Mouse (Mus musculus) ES-E14 (cell line): ENCODE measurements around the gene Dnm1. TPM values are rescaled to one million over a fixed set of nuclear protein-coding genes. Genes with fewer than 3 reads are reported as not detected.
"Not testable (repeated sequence)": the region's sequence is repeated elsewhere in the genome, so short reads cannot be mapped to it uniquely, and the experiment has no call there.

Experiments
- DNase-seq: peaks from one replicate; pipeline ENCODE4 v3.0.0-alpha.2; 2013; ENCODE audit warnings: low read depth, low spot score
- H3K27ac ChIP-seq: 2 replicates; pipeline ENCODE4 v1.5.1; 2012; ENCODE audit warnings: low read depth, mild to moderate bottlenecking, low read length, moderate library complexity, mixed read lengths; ENCODE audit not compliant: poor library complexity, insufficient read depth, severe bottlenecking
- H3K36me3 ChIP-seq: 2 replicates; pipeline ENCODE4 v1.6.1; 2012; ENCODE audit warnings: mild to moderate bottlenecking, low read length, moderate library complexity, mixed read lengths; ENCODE audit not compliant: control insufficient read depth, poor library complexity, insufficient read depth, severe bottlenecking
- H3K4me1 ChIP-seq, 2 experiments: fragments of 150-350 bp in 1 of 2; sonication (generic) in 1 of 2; 2 replicates each; pipeline ENCODE4 v1.6.1; 2012; ENCODE audit warnings: low read length in 2 of 2, mild to moderate bottlenecking in 1 of 2, mixed read lengths in 1 of 2; ENCODE audit not compliant: control insufficient read depth in 2 of 2, insufficient read depth in 2 of 2, poor library complexity in 1 of 2
- H3K4me3 ChIP-seq, 2 experiments: fragments of 150-350 bp in 1 of 2; sonication (generic) in 1 of 2; 2 replicates each; pipeline ENCODE4 v1.5.1; 2012; ENCODE audit warnings: low read length in 2 of 2, low read depth in 1 of 2, mild to moderate bottlenecking in 1 of 2, mixed read lengths in 1 of 2; ENCODE audit not compliant: insufficient read depth in 1 of 2, poor library complexity in 1 of 2, severe bottlenecking in 1 of 2
- H3K9ac ChIP-seq: 2 replicates; pipeline ENCODE4 v1.6.1; 2012; ENCODE audit warnings: low read depth, mild to moderate bottlenecking, low read length, mixed read lengths; ENCODE audit not compliant: poor library complexity, insufficient read depth, severe bottlenecking
- H3K9me3 ChIP-seq: fragments of 150-350 bp; sonication (generic); 2 replicates; pipeline ENCODE4 v1.6.1; 2012; ENCODE audit warnings: low read depth, mild to moderate bottlenecking, low read length; ENCODE audit not compliant: control insufficient read depth, insufficient read depth
- CHD2 ChIP-seq: IDR thresholded peaks from 2 replicates; pipeline ENCODE4 v1.6.1; 2014; ENCODE audit warnings: mild to moderate bottlenecking, low read depth, low read length, inconsistent platforms
- HCFC1 ChIP-seq: IDR thresholded peaks from 2 replicates; pipeline ENCODE4 v1.6.1; 2012; ENCODE audit warnings: low read length, inconsistent platforms, borderline replicate concordance; ENCODE audit not compliant: insufficient read depth
- MAFK ChIP-seq: IDR thresholded peaks from 2 replicates; pipeline ENCODE4 v1.6.1; 2014; ENCODE audit warnings: mild to moderate bottlenecking, low read depth, low read length, inconsistent platforms; ENCODE audit not compliant: insufficient read depth
- ZC3H11A ChIP-seq: IDR thresholded peaks from 2 replicates; pipeline ENCODE4 v1.6.1; 2012; ENCODE audit warnings: low read depth, mild to moderate bottlenecking, inconsistent platforms, low read length, borderline replicate concordance
- ZNF384 ChIP-seq: IDR thresholded peaks from 2 replicates; pipeline ENCODE4 v1.6.1; 2012; ENCODE audit warnings: low read depth, low read length, inconsistent platforms
- in situ Hi-C, 2 experiments: fragments of 600-800 bp; cut with MboI; formaldehyde crosslinking; loops; one replicate each; pipeline ENCODE4 v1.15.1; 2025; ENCODE audit warnings: low sequenced_read_pairs in 2 of 2, inconsistent platforms in 1 of 2; ENCODE audit not compliant: unreplicated experiment in 2 of 2
- total RNA-seq: library from RNA; depleted of rRNA; stranded (reverse); fragments of 300-350 nt; gene quantifications from 2 replicates; pipeline ENCODE4 v1.2.3, GENCODE M21; 2012

Dnm1 gene
- total RNA-seq, 1 experiment, result 1.5 TPM

- H3K4me3 ChIP-seq, result no peak overlapping the region
- H3K9ac ChIP-seq, result no peak overlapping the region
- no peaks in the 10 kb centered on the region for H3K4me1 ChIP-seq
- no peak for DNase-seq
- no peak overlapping the region for H3K27ac ChIP-seq
- in situ Hi-C loops, result no loop called here
- peaks cover 31% of the 10 kb centered on the region for H3K36me3 ChIP-seq
- H3K9me3 ChIP-seq, result no peaks in the 10 kb centered on the region
- TF ChIP-seq MAFK (no peak), ZNF384 (no peak), ZC3H11A (no peak), CHD2 (no peak), HCFC1 (no peak)
Observed at GRCm38 (mm10) chr2:32299469-32299868, 53.7 kb downstream of the Dnm1 start.

- H3K9me3 ChIP-seq, H3K4me1 ChIP-seq, H3K4me3 ChIP-seq, H3K27ac ChIP-seq, H3K9ac ChIP-seq, in situ Hi-C loops, DNase-seq: not testable (repeated sequence)
- H3K36me3 ChIP-seq, result peaks cover 17% of the 10 kb centered on the region
Observed at GRCm38 (mm10) chr2:32295842-32296241, 57.3 kb downstream of the Dnm1 start.

DNA sequence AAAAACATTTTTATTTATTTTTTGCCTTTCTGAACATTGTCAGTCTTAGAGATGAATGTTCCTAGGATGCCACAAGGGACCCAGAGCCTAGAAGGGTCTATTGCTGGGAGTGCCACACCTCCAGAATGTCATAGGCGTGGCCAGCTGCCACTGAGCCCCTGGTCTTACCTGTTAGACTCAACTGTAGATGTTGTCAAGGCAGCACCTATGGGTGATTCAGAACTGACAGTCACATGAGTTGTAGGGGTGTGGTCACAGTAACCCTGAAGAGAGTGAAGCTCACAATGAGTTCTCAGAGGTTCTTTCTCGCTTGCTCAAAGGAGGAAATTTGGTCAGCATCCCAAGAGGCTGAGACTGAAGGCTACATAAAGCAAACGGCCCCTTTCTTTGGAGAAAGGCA is 57.9 kb downstream of the Dnm1 start:
- peaks cover 17% of the 10 kb centered on the region for H3K36me3 ChIP-seq
- H3K4me3 ChIP-seq, result no peak overlapping the region
- no peak for TF ChIP-seq ZNF384
- no peak for TF ChIP-seq MAFK
- TF ChIP-seq ZC3H11A, result no peak
- no peak for TF ChIP-seq CHD2
- TF ChIP-seq HCFC1, result no peak

DNA sequence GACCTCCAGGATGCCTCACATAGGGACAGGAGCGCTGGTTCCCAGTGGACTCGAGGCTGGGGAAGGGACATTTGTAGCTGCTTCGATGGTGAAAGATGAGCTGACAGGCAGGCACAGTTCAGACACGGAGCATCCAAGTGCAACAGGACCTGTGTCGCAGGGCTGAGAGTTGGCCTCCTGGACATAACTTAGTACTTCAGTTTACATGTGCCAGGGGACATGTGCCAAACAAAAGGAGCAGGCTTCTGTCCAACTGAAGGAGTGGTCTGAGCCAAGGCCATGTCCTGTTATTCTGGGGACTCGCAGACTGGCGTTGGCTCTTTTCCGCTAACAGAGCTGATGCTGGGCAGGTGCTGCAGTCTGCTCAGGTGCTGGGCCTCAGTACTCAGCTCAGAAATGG is 58.8 kb downstream of the Dnm1 start:
- in situ Hi-C loops, result no loop called here

More for the DNA sequence above, 57.9 kb downstream of the Dnm1 start:
- H3K27ac ChIP-seq, result no peak overlapping the region
- no peaks in the 10 kb centered on the region for H3K9me3 ChIP-seq
- in situ Hi-C loops, result no loop called here
- H3K9ac ChIP-seq, result no peak overlapping the region
- DNase-seq, result no peak
- H3K4me1 ChIP-seq, result no peaks in the 10 kb centered on the region

DNA sequence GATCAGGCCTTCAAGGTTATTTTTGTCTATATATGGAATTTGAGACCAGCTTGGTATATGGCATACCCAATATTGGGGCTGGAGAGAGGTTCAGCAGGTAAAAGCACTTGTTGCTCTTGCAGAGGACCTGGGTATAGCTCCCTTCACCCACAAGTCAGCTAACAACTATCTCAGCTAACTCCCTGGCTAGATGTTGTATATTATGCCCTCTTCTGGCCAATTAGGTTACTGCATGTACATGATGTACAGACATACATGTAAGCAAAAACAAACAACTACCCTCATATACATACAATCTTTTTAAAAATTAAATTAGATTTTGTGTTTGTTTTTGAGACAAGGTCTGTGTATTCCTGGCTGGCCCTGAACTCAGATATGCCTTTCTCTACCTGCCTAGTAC is 63.6 kb downstream of the Dnm1 start:
- no peak overlapping the region for H3K9ac ChIP-seq
- peaks cover 0 to 3% of the 10 kb centered on the region in 2 experiments; a peak in 1 of 4 replicates for H3K4me1 ChIP-seq
- H3K4me3 ChIP-seq, result no peak overlapping the region

More for the DNA sequence above, 58.8 kb downstream of the Dnm1 start:
- no peaks in the 10 kb centered on the region for H3K4me1 ChIP-seq
- DNase-seq, result no peak
- H3K27ac ChIP-seq, result no peak overlapping the region
- peaks cover 17% of the 10 kb centered on the region for H3K36me3 ChIP-seq
- no peak for TF ChIP-seq MAFK
- no peak for TF ChIP-seq HCFC1
- TF ChIP-seq ZC3H11A, result no peak
- no peak for TF ChIP-seq ZNF384
- no peak overlapping the region for H3K9ac ChIP-seq
- H3K9me3 ChIP-seq, result no peaks in the 10 kb centered on the region
- no peak overlapping the region for H3K4me3 ChIP-seq

More for the DNA sequence above, 63.6 kb downstream of the Dnm1 start:
- no peak for TF ChIP-seq ZNF384
- no peak for TF ChIP-seq HCFC1
- TF ChIP-seq ZC3H11A, result no peak
- TF ChIP-seq MAFK, result no peak
- TF ChIP-seq CHD2, result no peak
- Histone ChIP-seq H3K9me3 (no peaks in the 10 kb centered on the region), H3K27ac (no peak overlapping the region), H3K36me3 (peaks cover 4% of the 10 kb centered on the region)
- peak; percentile 57 for DNase-seq
- in situ Hi-C loops, result no loop called here
